Mouse (Mus musculus): Measurements from ENCODE around the gene Nadsyn1. TPM values are rescaled to one million over a fixed set of nuclear protein-coding genes. Genes with fewer than 3 reads are reported as not detected.

Gene Nadsyn1
- polyA plus RNA-seq, 1 experiment: 13.5 TPM

DNA sequence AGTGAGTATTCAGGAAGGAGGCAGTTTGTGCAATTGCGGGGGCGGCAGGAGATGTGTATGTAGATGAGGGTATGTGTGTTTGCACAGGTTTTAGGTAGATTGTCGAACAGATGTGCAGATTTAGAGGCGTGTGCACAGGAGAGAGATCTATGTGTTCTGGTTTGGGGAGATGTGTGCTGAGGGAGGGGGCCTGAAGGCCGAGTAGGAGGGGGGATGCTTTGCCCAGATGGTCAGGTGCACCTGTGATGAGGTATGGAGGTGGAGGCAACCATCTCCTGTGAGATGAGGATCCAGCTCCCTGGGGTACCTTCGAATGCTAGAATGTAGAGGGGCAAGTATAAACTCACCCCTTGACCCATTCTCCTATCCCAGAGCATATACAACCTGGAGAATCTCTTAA lies 7.8 kb upstream of the Nadsyn1 start:
- Histone ChIP-seq H3K4me1 (ENCODE audit: control insufficient read depth, insufficient read depth, insufficient read length) (no peaks in the 10 kb centered on the region; the same call in 1 of the 2 replicates), H3K27me3 (ENCODE audit: control insufficient read depth, insufficient read depth, low read length) (no peaks in the 10 kb centered on the region), H3K4me3 (ENCODE audit: extremely low read depth, insufficient read depth, insufficient read length) (peak overlapping the region; percentile 82), H3K36me3 (ENCODE audit: control insufficient read depth, insufficient read depth, low read length) (no peaks in the 10 kb centered on the region), H3K27ac (ENCODE audit: insufficient read depth, low read length) (peak overlapping the region; percentile 73)
- 7% methylated on average over 6 of the region's 6 CpGs for WGBS
- no peak for TF ChIP-seq POLR2A (IDR thresholded peaks at IDR 0.05; ENCODE audit: low read depth, low read length)
- DNase-seq (ENCODE audit: low read depth in 1 of 2, low spot score in 2 of 2): no peak

- H3K4me1 ChIP-seq (ENCODE audit: control insufficient read depth, insufficient read depth, insufficient read length): no peaks in the 10 kb centered on the region; the same call in 1 of the 2 replicates
- H3K4me3 ChIP-seq (ENCODE audit: extremely low read depth, insufficient read depth, insufficient read length): peak overlapping the region; percentile 83
- peak overlapping the region; percentile 89 for H3K27ac ChIP-seq (ENCODE audit: insufficient read depth, low read length)
- WGBS: under 1% methylated on average over 37 of the region's 37 CpGs
- peak; percentile 92 to 94 for DNase-seq (ENCODE audit: low read depth in 1 of 2, low spot score in 2 of 2)
- TF ChIP-seq CTCF (IDR thresholded peaks at IDR 0.05; ENCODE audit: extremely low read depth, insufficient read depth, insufficient read length, insufficient replicate concordance) (peak; percentile 84; the same call in 1 of the 2 replicates), POLR2A (IDR thresholded peaks at IDR 0.05; ENCODE audit: low read depth, low read length) (peak; percentile 18)
- no peaks in the 10 kb centered on the region for H3K27me3 ChIP-seq (ENCODE audit: control insufficient read depth, insufficient read depth, low read length)
- H3K36me3 ChIP-seq (ENCODE audit: control insufficient read depth, insufficient read depth, low read length): no peaks in the 10 kb centered on the region
Observed at GRCm38 (mm10) chr7:143829504-143830331, 7.1 kb upstream of the Nadsyn1 start.

DNA sequence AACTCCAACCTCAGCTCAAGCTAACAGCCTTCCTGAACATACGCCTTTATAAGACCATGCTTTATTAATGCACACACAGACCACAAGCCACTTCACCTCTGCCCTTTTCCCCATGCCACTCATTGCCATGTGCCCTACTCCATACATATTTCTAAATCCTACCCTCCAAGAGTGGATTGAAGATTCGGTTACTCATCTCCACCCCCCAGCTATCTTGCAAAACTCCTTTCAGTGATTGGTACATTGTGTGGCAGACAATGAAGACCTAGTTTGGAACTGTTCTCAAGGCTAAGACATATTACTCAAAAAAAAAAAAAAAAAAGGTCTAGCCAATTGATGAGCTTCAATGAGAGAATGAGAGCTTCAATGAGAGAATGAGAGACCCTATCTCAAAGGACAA lies 4.3 kb upstream of the Nadsyn1 start:
- Histone ChIP-seq H3K27me3 (ENCODE audit: control insufficient read depth, insufficient read depth, low read length) (no peaks in the 10 kb centered on the region), H3K4me1 (ENCODE audit: control insufficient read depth, insufficient read depth, insufficient read length) (peaks cover 7% of the 10 kb centered on the region; the same call in 1 of the 2 replicates), H3K27ac (ENCODE audit: insufficient read depth, low read length) (no peak overlapping the region), H3K4me3 (ENCODE audit: extremely low read depth, insufficient read depth, insufficient read length) (no peak overlapping the region), H3K36me3 (ENCODE audit: control insufficient read depth, insufficient read depth, low read length) (no peaks in the 10 kb centered on the region)
- WGBS: 91% methylated on average over 2 of the region's 2 CpGs
- DNase-seq (ENCODE audit: low read depth in 1 of 2, low spot score in 2 of 2): no peak
- no peak for TF ChIP-seq CTCF (IDR thresholded peaks at IDR 0.05; ENCODE audit: extremely low read depth, insufficient read depth, insufficient read length, insufficient replicate concordance)
- no peak for TF ChIP-seq POLR2A (IDR thresholded peaks at IDR 0.05; ENCODE audit: low read depth, low read length)

GRCm38 (mm10) chr7:143823266-143823605 lies 587 bp upstream of the Nadsyn1 start:
- Histone ChIP-seq H3K36me3 (ENCODE audit: control insufficient read depth, insufficient read depth, low read length) (no peaks in the 10 kb centered on the region), H3K4me1 (ENCODE audit: control insufficient read depth, insufficient read depth, insufficient read length) (peaks cover 7% of the 10 kb centered on the region; the same call in 1 of the 2 replicates), H3K4me3 (ENCODE audit: extremely low read depth, insufficient read depth, insufficient read length) (peak overlapping the region; percentile 52; the same call in 1 of the 2 replicates), H3K27ac (ENCODE audit: insufficient read depth, low read length) (peak overlapping the region; percentile 58), H3K27me3 (ENCODE audit: control insufficient read depth, insufficient read depth, low read length) (no peaks in the 10 kb centered on the region)
- TF ChIP-seq POLR2A (IDR thresholded peaks at IDR 0.05; ENCODE audit: low read depth, low read length): no peak
- no peak for TF ChIP-seq CTCF (IDR thresholded peaks at IDR 0.05; ENCODE audit: extremely low read depth, insufficient read depth, insufficient read length, insufficient replicate concordance)
- no peak for DNase-seq (ENCODE audit: low read depth in 1 of 2, low spot score in 2 of 2)
- 78% methylated on average over 4 of the region's 4 CpGs for WGBS

DNA sequence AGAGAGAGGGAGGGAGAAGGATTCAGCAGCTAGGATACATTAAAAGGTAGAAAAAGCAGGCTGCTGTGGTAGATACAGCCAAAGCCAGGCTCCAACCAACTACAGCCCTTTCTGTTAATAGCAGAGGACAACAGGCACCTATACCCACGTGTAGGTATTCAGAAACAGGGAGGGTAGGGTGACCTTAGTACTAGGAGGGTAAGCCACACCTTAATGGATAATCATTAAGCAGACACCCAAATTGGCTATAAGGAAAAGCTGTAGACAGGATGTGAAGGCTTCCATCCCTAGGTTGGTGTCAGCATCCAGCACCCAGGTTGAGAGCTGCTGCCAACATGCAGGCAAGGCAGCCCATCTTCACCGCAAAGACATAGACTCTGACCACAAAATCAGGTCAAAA lies 1.4 kb downstream of the Nadsyn1 start:
- no peak for TF ChIP-seq CTCF (IDR thresholded peaks at IDR 0.05; ENCODE audit: extremely low read depth, insufficient read depth, insufficient read length, insufficient replicate concordance)
- TF ChIP-seq POLR2A (IDR thresholded peaks at IDR 0.05; ENCODE audit: low read depth, low read length): no peak
- Histone ChIP-seq H3K4me1 (ENCODE audit: control insufficient read depth, insufficient read depth, insufficient read length) (peaks cover 7% of the 10 kb centered on the region; the same call in 1 of the 2 replicates), H3K36me3 (ENCODE audit: control insufficient read depth, insufficient read depth, low read length) (peaks cover 5% of the 10 kb centered on the region), H3K27ac (ENCODE audit: insufficient read depth, low read length) (no peak overlapping the region), H3K27me3 (ENCODE audit: control insufficient read depth, insufficient read depth, low read length) (no peaks in the 10 kb centered on the region), H3K4me3 (ENCODE audit: extremely low read depth, insufficient read depth, insufficient read length) (no peak overlapping the region)
- DNase-seq (ENCODE audit: low read depth in 1 of 2, low spot score in 2 of 2): no peak
- 89% methylated on average over 2 of the region's 2 CpGs for WGBS

DNA sequence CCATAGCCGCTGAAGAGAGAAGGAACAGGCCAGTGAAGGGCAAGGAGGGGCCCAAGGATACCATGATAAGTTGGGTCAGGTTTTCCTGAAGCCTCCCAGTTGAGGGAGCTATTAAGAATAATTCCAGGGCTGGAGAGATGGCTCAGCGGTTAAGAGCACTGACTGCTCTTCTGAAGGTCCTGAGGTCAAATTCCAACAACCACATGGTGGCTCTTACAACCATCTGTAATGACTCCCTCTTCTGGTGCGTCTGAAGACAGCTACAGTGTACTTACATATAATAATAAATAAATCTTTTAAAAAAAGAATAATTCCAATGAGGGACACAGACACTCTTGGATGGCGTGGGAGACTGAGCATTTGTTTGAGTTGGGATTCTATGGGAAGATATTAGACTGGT lies 3.4 kb downstream of the Nadsyn1 start:
- H3K27me3 ChIP-seq (ENCODE audit: control insufficient read depth, insufficient read depth, low read length): no peaks in the 10 kb centered on the region

DNA sequence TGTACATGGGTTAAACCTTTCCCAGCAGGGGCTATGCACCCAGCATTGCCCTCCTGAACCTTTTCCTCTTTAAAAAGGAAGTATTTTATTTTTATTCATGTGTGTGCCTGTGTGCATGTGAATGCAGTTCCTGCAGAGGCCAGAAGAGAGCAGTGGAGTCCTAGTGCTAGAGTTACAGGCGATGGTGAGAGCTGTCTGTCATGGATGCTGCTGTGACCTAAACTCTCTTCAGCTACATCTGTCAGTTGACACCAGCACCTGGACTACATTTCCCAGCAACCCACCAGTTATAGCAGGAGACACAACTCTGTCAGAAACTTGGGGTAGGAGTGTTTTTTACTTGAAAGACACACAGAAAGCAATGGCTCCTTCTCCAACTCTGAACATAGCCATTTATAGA lies 13.7 kb downstream of the Nadsyn1 start:
- H3K27ac ChIP-seq (ENCODE audit: insufficient read depth, low read length): no peak overlapping the region
- no peaks in the 10 kb centered on the region for H3K4me1 ChIP-seq (ENCODE audit: control insufficient read depth, insufficient read depth, insufficient read length)
- TF ChIP-seq CTCF (IDR thresholded peaks at IDR 0.05; ENCODE audit: extremely low read depth, insufficient read depth, insufficient read length, insufficient replicate concordance): peak; percentile 6; the same call in 1 of the 2 replicates
- TF ChIP-seq POLR2A (IDR thresholded peaks at IDR 0.05; ENCODE audit: low read depth, low read length): no peak
- no peak overlapping the region for H3K4me3 ChIP-seq (ENCODE audit: extremely low read depth, insufficient read depth, insufficient read length)
- no peak for DNase-seq (ENCODE audit: low read depth in 1 of 2, low spot score in 2 of 2)
- H3K36me3 ChIP-seq (ENCODE audit: control insufficient read depth, insufficient read depth, low read length): peaks cover 23% of the 10 kb centered on the region
- 91% methylated on average over 1 of the region's 1 CpGs for WGBS
- no peaks in the 10 kb centered on the region for H3K27me3 ChIP-seq (ENCODE audit: control insufficient read depth, insufficient read depth, low read length)

More for the DNA sequence above, 3.4 kb downstream of the Nadsyn1 start:
- TF ChIP-seq POLR2A (IDR thresholded peaks at IDR 0.05; ENCODE audit: low read depth, low read length) (no peak), CTCF (IDR thresholded peaks at IDR 0.05; ENCODE audit: extremely low read depth, insufficient read depth, insufficient read length, insufficient replicate concordance) (no peak)
- Histone ChIP-seq H3K27ac (ENCODE audit: insufficient read depth, low read length) (no peak overlapping the region), H3K4me1 (ENCODE audit: control insufficient read depth, insufficient read depth, insufficient read length) (peaks cover 7% of the 10 kb centered on the region; the same call in 1 of the 2 replicates), H3K4me3 (ENCODE audit: extremely low read depth, insufficient read depth, insufficient read length) (no peak overlapping the region), H3K36me3 (ENCODE audit: control insufficient read depth, insufficient read depth, low read length) (peaks cover 7% of the 10 kb centered on the region)
- no peak for DNase-seq (ENCODE audit: low read depth in 1 of 2, low spot score in 2 of 2)
- 94% methylated on average over 4 of the region's 4 CpGs for WGBS
